Mouse (Mus musculus) liver, embryonic 14.5 days (tissue): ENCODE results near the gene a.

Experiments
- CTCF ChIP-seq: IDR thresholded peaks from 2 replicates; pipeline ENCODE4 v1.5.1; 2016; ENCODE audit warnings: antibody characterized with exemption, low read depth, control low read depth
- EP300 ChIP-seq: IDR thresholded peaks from 2 replicates; pipeline ENCODE4 v1.6.1; 2016; ENCODE audit warnings: antibody characterized with exemption, low read depth

- no peak for TF ChIP-seq CTCF
- TF ChIP-seq EP300 = no peak
Measured at GRCm38 (mm10) chr2:155056076-155056578, 264.9 kb downstream of the a start.
